Mouse (Mus musculus): ENCODE results near the gene Depdc5. TPM values are rescaled to one million over a fixed set of nuclear protein-coding genes. Genes with fewer than 3 reads are reported as not detected.

Gene Depdc5
- polyA plus RNA-seq, 1 experiment from 2014 or later = 25.7 TPM

DNA sequence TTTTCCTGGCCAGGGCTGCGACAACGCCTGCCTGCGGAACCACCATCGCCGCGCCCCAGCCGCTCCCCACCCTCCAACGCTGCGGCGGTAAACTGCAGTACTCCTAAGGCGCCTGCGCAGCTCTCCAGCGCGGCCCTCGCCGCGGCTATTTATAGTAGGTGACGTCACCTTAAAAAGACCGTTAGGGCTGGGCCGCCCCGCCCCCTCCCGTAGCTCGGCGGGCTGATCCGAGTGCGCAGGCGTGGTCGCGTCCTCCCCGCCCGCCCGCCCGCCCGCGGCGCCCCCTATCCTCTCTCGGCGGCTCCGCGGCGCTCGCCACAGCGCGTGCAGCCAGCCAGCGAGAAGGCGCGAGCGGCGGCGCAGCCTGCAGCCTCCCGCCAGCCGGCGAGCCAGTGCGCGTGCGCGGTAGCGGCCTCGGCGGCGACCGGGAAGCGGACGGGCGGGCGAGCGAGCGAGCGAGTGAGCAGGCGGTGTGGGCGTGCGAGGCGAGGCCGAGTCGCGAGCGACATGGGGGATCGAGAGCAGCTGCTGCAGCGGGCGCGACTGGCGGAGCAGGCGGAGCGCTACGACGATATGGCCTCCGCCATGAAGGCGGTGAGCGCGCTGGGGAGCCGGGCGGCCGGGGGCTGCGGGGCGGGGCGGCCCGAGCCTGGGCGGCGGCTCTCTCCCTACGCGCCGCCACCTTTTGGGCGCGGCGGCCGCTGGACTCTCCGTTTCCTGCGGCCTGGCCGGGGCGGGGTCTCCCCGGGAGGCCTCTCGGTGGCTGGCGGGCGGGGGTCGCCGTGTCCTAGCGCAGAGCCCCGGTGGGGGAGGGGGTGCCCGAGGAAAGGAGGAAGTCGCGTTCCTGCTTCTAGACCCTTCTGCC lies 155.3 kb downstream of the Depdc5 start, which contains the start of gene Ywhah:
TSS of gene Ywhah (plus strand) at position 256 of the 865 bp plus-strand sequence.
- peak within 1 kb of the TSS; percentile 99 for H3K27ac ChIP-seq (ENCODE audit: low read length)
- H3K4me3 ChIP-seq (ENCODE audit: low read length) = peak within 1 kb of the TSS; percentile 83
- H3K9me3 ChIP-seq (ENCODE audit: low read length) = no peaks in the 10 kb centered on the region
- WGBS = under 1% methylated on average over 84 of the region's 121 CpGs
- no peaks in the 10 kb centered on the region for H3K27me3 ChIP-seq (ENCODE audit: insufficient read depth, low read length)
- H3K9ac ChIP-seq (replicated peaks; ENCODE audit: low read length) = peak within 1 kb of the TSS; percentile 96
- peaks cover 11% of the 10 kb centered on the region; the same call in 1 of the 2 replicates for H3K36me3 ChIP-seq (ENCODE audit: insufficient read depth, low read length)
- ATAC-seq (ENCODE audit: low FRiP score, low TSS enrichment) = peak; percentile 97
- peaks cover 23% of the 10 kb centered on the region for H3K4me1 ChIP-seq (ENCODE audit: insufficient read depth, low read length)
- H3K4me2 ChIP-seq (replicated peaks; ENCODE audit: low read depth, low read length) = peak within 1 kb of the TSS; percentile 66

DNA sequence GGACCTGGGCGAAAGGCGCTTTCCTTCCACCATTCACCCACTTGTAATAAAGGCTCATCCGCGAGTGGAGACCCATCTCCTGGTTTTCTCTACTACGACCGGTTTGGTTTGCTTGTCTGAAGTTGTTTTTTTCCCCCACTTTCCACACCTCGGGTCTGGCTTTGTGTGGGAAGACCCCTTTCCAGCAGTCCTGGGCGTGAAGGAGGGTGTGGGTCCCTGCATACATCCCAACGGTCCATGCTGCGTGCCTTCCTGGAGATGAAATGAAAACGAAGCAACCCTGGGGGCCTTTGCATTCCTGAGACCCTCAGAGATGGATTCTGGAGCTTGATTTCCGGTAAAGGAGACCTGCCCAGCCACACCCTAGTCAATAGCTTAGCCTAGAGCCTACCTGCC lies 155.9 kb downstream of the Depdc5 start:
- Histone ChIP-seq H3K4me2 (replicated peaks; ENCODE audit: low read depth, low read length) (peak overlapping the region; percentile 66), H3K9ac (replicated peaks; ENCODE audit: low read length) (peak overlapping the region; percentile 96), H3K9me3 (ENCODE audit: low read length) (no peaks in the 10 kb centered on the region), H3K4me3 (ENCODE audit: low read length) (peak overlapping the region; percentile 83), H3K4me1 (ENCODE audit: insufficient read depth, low read length) (peaks cover 28% of the 10 kb centered on the region), H3K27me3 (ENCODE audit: insufficient read depth, low read length) (no peaks in the 10 kb centered on the region), H3K36me3 (ENCODE audit: insufficient read depth, low read length) (peaks cover 11% of the 10 kb centered on the region; the same call in 1 of the 2 replicates), H3K27ac (ENCODE audit: low read length) (peak overlapping the region; percentile 99)
- ATAC-seq (ENCODE audit: low FRiP score, low TSS enrichment) = no peak
- WGBS = 0% methylated on average over 12 of the region's 12 CpGs

DNA sequence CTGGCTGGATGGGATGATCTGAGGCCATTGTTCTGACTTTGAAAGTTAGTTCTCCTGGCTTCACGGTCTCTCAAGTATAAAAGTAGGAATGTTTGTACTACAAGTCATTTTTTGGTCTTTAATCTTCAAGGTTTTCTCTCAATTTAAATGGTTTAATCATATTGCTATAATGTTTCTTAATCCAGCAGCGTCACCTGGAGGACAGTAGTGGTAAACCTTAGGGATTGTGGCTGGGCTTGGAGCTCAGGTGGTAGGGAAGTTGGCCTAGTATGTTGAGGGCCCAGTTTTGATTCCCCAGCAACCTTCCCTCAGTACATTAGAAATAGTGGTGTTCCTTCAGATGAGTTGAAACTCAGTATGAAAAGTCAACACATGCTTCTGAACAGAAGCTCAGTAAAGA lies 158.1 kb downstream of the Depdc5 start:
- WGBS = 87% methylated on average over 2 of the region's 2 CpGs
- Histone ChIP-seq H3K4me2 (replicated peaks; ENCODE audit: low read depth, low read length) (no peak overlapping the region), H3K27ac (ENCODE audit: low read length) (no peak overlapping the region), H3K9me3 (ENCODE audit: low read length) (no peaks in the 10 kb centered on the region), H3K4me1 (ENCODE audit: insufficient read depth, low read length) (peaks cover 28% of the 10 kb centered on the region), H3K36me3 (ENCODE audit: insufficient read depth, low read length) (peaks cover 15% of the 10 kb centered on the region; the same call in 1 of the 2 replicates), H3K4me3 (ENCODE audit: low read length) (no peak overlapping the region), H3K9ac (replicated peaks; ENCODE audit: low read length) (no peak overlapping the region), H3K27me3 (ENCODE audit: insufficient read depth, low read length) (no peaks in the 10 kb centered on the region)
- ATAC-seq (ENCODE audit: low FRiP score, low TSS enrichment) = no peak

DNA sequence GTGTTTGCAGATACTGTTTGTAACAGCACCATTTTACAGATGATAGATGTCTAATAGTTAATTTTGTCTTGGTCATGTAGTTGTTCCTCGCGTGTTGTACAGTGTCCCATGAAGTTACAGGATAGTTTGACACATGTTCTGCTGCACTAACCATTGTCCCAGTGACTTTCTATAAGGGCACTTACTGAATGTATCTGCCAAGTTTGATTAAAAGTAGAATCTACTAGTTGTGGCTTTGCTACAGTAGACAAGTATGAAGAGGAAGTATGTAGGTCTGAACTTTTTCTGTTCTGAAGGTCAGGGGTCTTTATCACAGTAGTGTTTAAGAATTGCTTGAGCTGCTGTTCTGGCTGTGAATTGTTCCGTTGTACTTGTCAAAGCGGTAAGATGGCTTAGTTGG lies 159.8 kb downstream of the Depdc5 start:
- WGBS = 91% methylated on average over 4 of the region's 4 CpGs
- no peak overlapping the region for H3K27ac ChIP-seq (ENCODE audit: low read length)
- H3K36me3 ChIP-seq (ENCODE audit: insufficient read depth, low read length) = peaks cover 19% of the 10 kb centered on the region
- no peak overlapping the region for H3K4me2 ChIP-seq (replicated peaks; ENCODE audit: low read depth, low read length)
- no peak overlapping the region for H3K4me3 ChIP-seq (ENCODE audit: low read length)
- H3K9me3 ChIP-seq (ENCODE audit: low read length) = no peaks in the 10 kb centered on the region
- no peak overlapping the region for H3K9ac ChIP-seq (replicated peaks; ENCODE audit: low read length)
- H3K27me3 ChIP-seq (ENCODE audit: insufficient read depth, low read length) = no peaks in the 10 kb centered on the region
- no peak for ATAC-seq (ENCODE audit: low FRiP score, low TSS enrichment)
- peaks cover 23% of the 10 kb centered on the region for H3K4me1 ChIP-seq (ENCODE audit: insufficient read depth, low read length)

DNA sequence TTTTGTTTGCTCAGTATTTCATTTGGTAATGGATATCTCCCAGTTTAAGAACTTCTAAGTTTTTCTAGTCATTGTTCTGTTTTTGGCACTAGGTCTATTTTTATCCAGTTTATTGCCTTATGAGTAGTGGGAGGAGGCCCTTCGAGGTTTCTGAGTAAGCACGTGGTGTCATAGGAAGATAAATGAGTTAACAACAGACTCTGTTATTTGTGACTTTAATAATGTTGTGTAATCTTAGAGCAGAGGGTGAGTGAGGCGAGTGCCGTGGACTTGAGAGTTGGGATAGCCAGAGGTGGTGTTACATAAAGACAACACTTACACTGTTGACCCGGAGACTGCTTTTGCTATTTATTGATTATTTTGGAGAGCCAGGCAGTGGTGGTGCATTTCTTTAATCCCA lies 161.0 kb downstream of the Depdc5 start:
- no peak overlapping the region for H3K9ac ChIP-seq (replicated peaks; ENCODE audit: low read length)
- H3K27me3 ChIP-seq (ENCODE audit: insufficient read depth, low read length) = no peaks in the 10 kb centered on the region
- H3K4me3 ChIP-seq (ENCODE audit: low read length) = no peak overlapping the region
- peaks cover 22% of the 10 kb centered on the region for H3K36me3 ChIP-seq (ENCODE audit: insufficient read depth, low read length)
- 44% methylated on average over 5 of the region's 5 CpGs for WGBS
- no peaks in the 10 kb centered on the region for H3K9me3 ChIP-seq (ENCODE audit: low read length)
- ATAC-seq (ENCODE audit: low FRiP score, low TSS enrichment) = no peak
- H3K4me1 ChIP-seq (ENCODE audit: insufficient read depth, low read length) = peaks cover 23% of the 10 kb centered on the region
- H3K27ac ChIP-seq (ENCODE audit: low read length) = no peak overlapping the region
- H3K4me2 ChIP-seq (replicated peaks; ENCODE audit: low read depth, low read length) = no peak overlapping the region

DNA sequence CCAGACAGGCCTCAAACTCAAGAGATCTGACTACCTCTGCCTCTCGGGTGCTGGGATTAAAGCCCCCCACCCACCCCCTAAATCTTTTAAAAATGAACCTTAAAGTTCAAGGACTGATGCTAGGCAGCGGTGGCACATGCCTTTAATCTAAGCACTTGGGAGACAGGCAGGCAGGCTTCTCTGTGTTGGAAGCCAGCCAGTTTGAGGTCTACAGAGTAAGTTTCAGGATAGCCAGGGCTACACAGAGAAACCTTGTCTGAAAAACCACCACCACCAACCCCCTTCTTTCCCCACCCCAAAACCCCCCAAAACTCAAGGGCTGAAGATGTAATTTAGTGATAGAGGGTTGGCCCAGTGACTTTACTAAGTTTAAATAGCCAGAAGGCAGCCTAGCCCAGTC lies 165.2 kb downstream of the Depdc5 start:
- Histone ChIP-seq H3K27me3 (ENCODE audit: insufficient read depth, low read length) (no peaks in the 10 kb centered on the region), H3K27ac (ENCODE audit: low read length) (no peak overlapping the region), H3K9ac (replicated peaks; ENCODE audit: low read length) (no peak overlapping the region), H3K9me3 (ENCODE audit: low read length) (no peaks in the 10 kb centered on the region), H3K36me3 (ENCODE audit: insufficient read depth, low read length) (peaks cover 12% of the 10 kb centered on the region), H3K4me1 (ENCODE audit: insufficient read depth, low read length) (peaks cover 5% of the 10 kb centered on the region; the same call in 1 of the 2 replicates), H3K4me3 (ENCODE audit: low read length) (no peak overlapping the region), H3K4me2 (replicated peaks; ENCODE audit: low read depth, low read length) (no peak overlapping the region)
- WGBS = 81% methylated on average over 2 of the region's 2 CpGs
- ATAC-seq (ENCODE audit: low FRiP score, low TSS enrichment) = no peak

DNA sequence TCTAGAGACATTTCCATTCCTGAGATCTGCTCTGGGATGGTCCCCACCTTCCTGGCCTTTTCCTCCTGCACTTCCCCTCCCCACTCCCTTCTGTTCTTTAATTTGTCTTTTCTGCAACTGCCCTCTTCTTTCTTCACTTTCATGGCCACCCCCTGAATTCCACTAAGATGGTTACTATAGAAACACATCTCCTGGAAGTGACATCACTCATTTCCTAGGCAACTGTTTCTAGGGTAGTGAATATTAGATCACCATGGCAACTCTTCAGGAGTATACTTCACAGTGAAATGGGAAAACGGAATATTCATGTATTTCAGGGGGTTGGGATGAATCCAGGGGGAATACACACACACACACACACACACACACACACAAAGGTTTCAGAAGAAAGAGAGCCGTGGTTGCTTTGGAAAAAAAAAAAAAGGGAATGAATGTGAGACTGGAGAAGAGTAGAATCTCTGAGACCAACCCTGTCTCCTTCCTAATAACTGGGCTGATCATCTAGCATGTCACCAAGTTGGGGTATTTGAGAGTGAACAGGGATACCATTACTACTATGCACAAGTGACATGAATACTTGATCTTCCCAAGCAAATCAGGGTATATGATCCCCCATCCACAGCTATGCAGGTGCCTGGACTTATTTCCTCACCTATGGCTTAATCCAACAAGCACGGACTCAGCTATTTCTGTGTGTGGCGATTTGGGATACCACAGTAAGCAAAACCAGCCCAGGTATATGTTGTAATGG lies 167.1 kb downstream of the Depdc5 start:
- Histone ChIP-seq H3K27me3 (ENCODE audit: insufficient read depth, low read length) (no peaks in the 10 kb centered on the region), H3K27ac (ENCODE audit: low read length) (no peak overlapping the region), H3K36me3 (ENCODE audit: insufficient read depth, low read length) (peaks cover 12% of the 10 kb centered on the region), H3K4me1 (ENCODE audit: insufficient read depth, low read length) (no peaks in the 10 kb centered on the region), H3K9me3 (ENCODE audit: low read length) (no peaks in the 10 kb centered on the region), H3K9ac (replicated peaks; ENCODE audit: low read length) (no peak overlapping the region), H3K4me2 (replicated peaks; ENCODE audit: low read depth, low read length) (no peak overlapping the region), H3K4me3 (ENCODE audit: low read length) (no peak overlapping the region)
- 60% methylated on average over 4 of the region's 4 CpGs for WGBS
- ATAC-seq (ENCODE audit: low FRiP score, low TSS enrichment) = no peak

DNA sequence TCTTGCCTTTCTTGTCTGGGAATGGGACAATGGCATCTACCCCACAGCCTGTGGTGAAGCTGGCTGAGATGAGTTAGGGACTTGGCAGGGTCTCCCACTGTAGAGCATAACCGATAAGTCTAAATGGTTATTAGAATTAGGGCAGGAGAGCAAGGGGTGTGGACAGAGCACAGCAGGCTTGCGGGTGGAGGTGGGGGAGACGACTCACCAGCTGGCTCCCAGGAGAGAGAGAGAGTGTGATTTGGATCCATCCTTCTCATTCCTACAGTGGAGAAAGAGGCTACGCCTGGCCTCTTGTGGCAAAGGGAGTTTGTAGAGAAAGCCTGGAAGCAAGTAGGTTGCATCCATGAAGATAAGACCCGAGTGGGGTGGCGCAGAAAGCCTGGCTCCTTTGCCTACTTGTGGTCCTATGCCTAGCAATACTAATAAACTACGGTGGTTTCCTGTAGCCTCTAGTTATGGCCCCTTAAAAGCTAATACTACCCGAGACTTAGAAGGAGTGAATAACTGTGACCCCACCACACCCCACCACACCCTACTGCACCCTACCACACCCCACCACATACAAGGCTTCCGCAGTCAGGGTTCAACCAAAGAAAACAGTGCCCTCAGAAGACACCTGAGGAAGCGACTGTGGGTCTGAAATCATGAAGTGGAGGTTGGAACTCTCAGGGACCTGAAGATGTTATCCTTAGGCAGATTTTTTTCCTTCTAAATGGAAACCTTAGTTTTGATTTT lies 168.7 kb downstream of the Depdc5 start:
- Histone ChIP-seq H3K36me3 (ENCODE audit: insufficient read depth, low read length) (peaks cover 7% of the 10 kb centered on the region; the same call in 1 of the 2 replicates), H3K4me1 (ENCODE audit: insufficient read depth, low read length) (no peaks in the 10 kb centered on the region), H3K4me2 (replicated peaks; ENCODE audit: low read depth, low read length) (no peak overlapping the region), H3K9ac (replicated peaks; ENCODE audit: low read length) (no peak overlapping the region), H3K4me3 (ENCODE audit: low read length) (no peak overlapping the region), H3K27me3 (ENCODE audit: insufficient read depth, low read length) (no peaks in the 10 kb centered on the region), H3K27ac (ENCODE audit: low read length) (no peak overlapping the region), H3K9me3 (ENCODE audit: low read length) (no peaks in the 10 kb centered on the region)
- 80% methylated on average over 10 of the region's 10 CpGs for WGBS
- no peak; the same call in 1 of the 2 replicates for ATAC-seq (ENCODE audit: low FRiP score, low TSS enrichment)

DNA sequence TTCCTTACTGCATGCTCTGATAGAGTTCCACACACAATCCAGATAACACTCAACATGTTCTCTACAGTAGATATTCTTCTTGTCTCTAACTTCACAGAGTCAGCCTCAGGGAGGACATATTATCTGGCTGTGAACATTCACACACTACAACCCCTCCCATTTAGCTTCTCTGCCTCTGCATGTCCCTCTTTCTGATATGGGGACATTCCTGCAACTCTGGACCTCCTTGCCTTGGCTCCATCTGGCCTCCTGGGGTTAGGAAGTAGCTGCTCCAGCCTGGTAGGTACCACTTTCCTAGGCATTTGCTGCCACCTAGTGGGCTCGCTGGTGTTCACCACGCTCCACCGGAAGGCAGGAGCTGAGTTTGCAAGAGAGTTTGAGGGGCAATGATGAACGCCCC lies 169.6 kb downstream of the Depdc5 start:
- no peaks in the 10 kb centered on the region for H3K27me3 ChIP-seq (ENCODE audit: insufficient read depth, low read length)
- no peak overlapping the region for H3K4me3 ChIP-seq (ENCODE audit: low read length)
- ATAC-seq (ENCODE audit: low FRiP score, low TSS enrichment) = peak; percentile 80; the same call in 1 of the 2 replicates
- H3K4me2 ChIP-seq (replicated peaks; ENCODE audit: low read depth, low read length) = no peak overlapping the region
- WGBS = under 1% methylated on average over 4 of the region's 4 CpGs
- no peaks in the 10 kb centered on the region for H3K4me1 ChIP-seq (ENCODE audit: insufficient read depth, low read length)
- H3K9me3 ChIP-seq (ENCODE audit: low read length) = no peaks in the 10 kb centered on the region
- H3K27ac ChIP-seq (ENCODE audit: low read length) = no peak overlapping the region
- H3K9ac ChIP-seq (replicated peaks; ENCODE audit: low read length) = no peak overlapping the region
- H3K36me3 ChIP-seq (ENCODE audit: insufficient read depth, low read length) = peaks cover 5% of the 10 kb centered on the region; the same call in 1 of the 2 replicates
